ENCODE assay signal across 12 mouse cellular contexts in genomic region chr6:115592458-115592857, GRCm38 (mm10). TPM values are rescaled to one million over a fixed set of nuclear protein-coding genes. Genes with fewer than 3 reads are reported as not detected.
A peak's percentile ranks its signal among the peaks of the same experiment; 100 is the strongest.
DNase-seq lines count a peak whose midpoint lies in the region; ATAC-seq and TF ChIP-seq lines count a peak whose summit lies in the region.
"Had no signal": no experiment of that assay in that cellular context is flagged by ENCODE, and none has a peak within 500 bp of the region (broad histone marks: within the 10 kb centered on the region; RNA-seq: fewer than 3 reads in every experiment).

Gene Mkrn2os, minus strand, starts transcription at chr6:115592576.

- peak within 1 kb of the TSS; percentile 41; the same call in 1 of the 2 replicates for H3K9ac ChIP-seq in heart, embryonic 12.5 days
- peak within 1 kb of the TSS; percentile 23 for H3K9ac ChIP-seq in stomach, embryonic 16.5 days (ENCODE audit: low read length)

- H3K4me3 ChIP-seq in heart, embryonic 12.5 days = no peak within 1 kb of the TSS
- H3K4me3 ChIP-seq in kidney, adult 2 months (ENCODE audit: insufficient read depth, low read depth, low read length) = peak within 1 kb of the TSS; percentile 26
- H3K4me3 ChIP-seq in stomach, embryonic 16.5 days (replicated peaks; ENCODE audit: low read length) = peak within 1 kb of the TSS; percentile 23
- H3K4me3 ChIP-seq: left cerebral cortex, adult 2 months; midbrain, embryonic 10.5 days had no signal

- no peaks in the 10 kb centered on the region for H3K9me3 ChIP-seq in heart, embryonic 12.5 days (replicated peaks)
- H3K9me3 ChIP-seq in stomach, embryonic 16.5 days (replicated peaks; ENCODE audit: control insufficient read depth, low read length) = no peaks in the 10 kb centered on the region
- H3K9me3 ChIP-seq: midbrain, embryonic 10.5 days had no signal

- H3K27me3 ChIP-seq in heart, embryonic 12.5 days (replicated peaks) = no peaks in the 10 kb centered on the region
- no peaks in the 10 kb centered on the region for H3K27me3 ChIP-seq in kidney, adult 2 months (replicated peaks; ENCODE audit: control insufficient read depth, insufficient read depth, low read length)
- H3K27me3 ChIP-seq in stomach, embryonic 16.5 days (ENCODE audit: control insufficient read depth, insufficient read depth, low read length) = no peaks in the 10 kb centered on the region

- H3K4me1 ChIP-seq in heart, embryonic 12.5 days (replicated peaks) = 0 out of 2 replicates have a peak, but pooled peaks cover 5% of the 10 kb centered on the region
- H3K4me1 ChIP-seq in kidney, adult 2 months (ENCODE audit: control insufficient read depth, insufficient read depth, low read length) = peaks cover 8% of the 10 kb centered on the region; the same call in 1 of the 2 replicates
- H3K4me1 ChIP-seq in stomach, embryonic 16.5 days (ENCODE audit: control insufficient read depth, insufficient read depth, low read length) = peaks cover 3% of the 10 kb centered on the region; the same call in 1 of the 2 replicates
- H3K4me1 ChIP-seq: midbrain, embryonic 10.5 days had no signal

- peak within 1 kb of the TSS; percentile 21 for H3K4me2 ChIP-seq in heart, embryonic 12.5 days
- H3K4me2 ChIP-seq in stomach, embryonic 16.5 days (ENCODE audit: low read depth, low read length) = peak within 1 kb of the TSS; percentile 45

- no peak within 1 kb of the TSS for H3K27ac ChIP-seq in heart, embryonic 12.5 days (ENCODE audit: poor library complexity, severe bottlenecking)
- no peak within 1 kb of the TSS for H3K27ac ChIP-seq in kidney, adult 2 months (ENCODE audit: insufficient read depth, low read depth, low read length)
- H3K27ac ChIP-seq in stomach, embryonic 16.5 days (ENCODE audit: low read length) = 0 out of 2 replicates have a peak within 1 kb of the TSS, but pooled peaks have one; percentile 6
- H3K27ac ChIP-seq: hindbrain, postnatal 0 days; left cerebral cortex, adult 2 months; midbrain, embryonic 10.5 days had no signal

- 45% methylated on average over 5 of the region's 5 CpGs for WGBS in heart, embryonic 12.5 days
- 28% methylated on average over 5 of the region's 5 CpGs for WGBS in kidney, adult 2 months
- WGBS in large intestine, adult 2 months = 21% methylated on average over 5 of the region's 5 CpGs
- WGBS in stomach, embryonic 16.5 days = 37% methylated on average over 5 of the region's 5 CpGs

- TF ChIP-seq CTCF in kidney, adult 2 months (conservative IDR thresholded peaks at IDR 0.05; ENCODE audit: insufficient read depth, insufficient read length, low read depth, low read length) = no peak

- no peak for DNase-seq in heart, adult 11 months
- peak; percentile 88 for DNase-seq in kidney, adult 2 months
- peak; percentile 92 for DNase-seq in large intestine, adult 2 months (ENCODE audit: low read depth, low spot score)
- DNase-seq in left cerebral cortex, postnatal 4 days = no peak
- DNase-seq in ovary, adult 18-20 months (ENCODE audit: low spot score) = no peak
- DNase-seq in thymus, postnatal 36 days = no peak
- DNase-seq: cerebellum, adult 9-10 months had no signal

- no peaks in the 10 kb centered on the region for H3K36me3 ChIP-seq in heart, embryonic 12.5 days
- no peaks in the 10 kb centered on the region for H3K36me3 ChIP-seq in kidney, adult 2 months (ENCODE audit: control insufficient read depth, insufficient read depth, low read length)
- H3K36me3 ChIP-seq in stomach, embryonic 16.5 days (ENCODE audit: control insufficient read depth, insufficient read depth, low read length) = no peaks in the 10 kb centered on the region
- H3K36me3 ChIP-seq: midbrain, embryonic 10.5 days had no signal

- intact Hi-C loops in left cerebral cortex, postnatal 4 days (cut with DNase I) = no loop called here

- no peak for TF ChIP-seq POLR2A in kidney, adult 2 months (IDR thresholded peaks at IDR 0.05; ENCODE audit: low read depth, low read length)

- ATAC-seq in heart, embryonic 12.5 days (ENCODE audit: insufficient number of reproducible peaks, low FRiP score) = no peak
- ATAC-seq in stomach, embryonic 16.5 days (ENCODE audit: insufficient read depth, low FRiP score) = peak; percentile 86; the same call in 1 of the 2 replicates
- ATAC-seq: hindbrain, postnatal 0 days had no signal

RNA-seq across cellular contexts. Expression of gene Mkrn2os, which starts in this region (rescaled TPM):
- polyA plus RNA-seq in heart, embryonic 12.5 days (2016; fragmentation: Nextera tagmentation; extraction: Ambion mirVana) = 0.33 TPM in 1 of 2 replicates, not detected in the other
- 15.4 and 16.8 TPM in 2 replicates for polyA plus RNA-seq in kidney, adult 2 months (2012; rRNA removed)
- 116 and 141 TPM in 2 replicates for polyA plus RNA-seq in large intestine, adult 2 months (2012; rRNA removed)
- polyA plus RNA-seq in stomach, embryonic 16.5 days (2015; fragmentation: Nextera tagmentation; extraction: Ambion mirVana) = 13.3 and 15.4 TPM in 2 replicates
- total RNA-seq in left cerebral cortex, postnatal 4 days (2021) = not detected
- total RNA-seq: hindbrain, postnatal 0 days; left cerebral cortex, adult 2 months had no signal

Comparison
In these comparisons a context has a peak if more than half of its experiments do, and no peak if none do; other contexts are left out.
1. RNA of gene Mkrn2os (polyA plus RNA-seq): 116 to 141 TPM in large intestine, adult 2 months, 15.4 to 16.8 TPM in kidney, adult 2 months and 13.3 to 15.4 TPM in stomach, embryonic 16.5 days; 0.33 TPM in heart, embryonic 12.5 days; every median in the first group is over 10 times any median in the second.
2. DNase-seq: peak in kidney, adult 2 months (single experiment) and large intestine, adult 2 months (single experiment); none in heart, adult 11 months (single experiment), left cerebral cortex, postnatal 4 days (single experiment), ovary, adult 18-20 months (single experiment) and thymus, postnatal 36 days (0 of 2).